Mouse (Mus musculus) liver, embryonic 11.5 days (tissue): ENCODE measurements at regions not wholly inside any gene's neighbourhood (a gene's known extent, or its start where the extent isn't known, plus 50 kb on each side); places are given as distances from the start of the nearest gene placed in this dataset.

ENCODE experiments used
- ATAC-seq: fragments of 200-750 bp; cut with Nextera tagmentation; replicated peaks from 2 replicates; pipeline ENCODE4 v1.8.0; 2017; ENCODE audit warnings: moderate number of reproducible peaks, mild to moderate bottlenecking, moderate TSS enrichment, moderate library complexity; ENCODE audit not compliant: low FRiP score
- DNase-seq: peaks from one replicate; pipeline ENCODE4 v3.0.0-alpha.2; 2017; ENCODE audit warnings: low spot score
- H3K27ac ChIP-seq: fragments of 300-500 bp; sonication (generic); 2 replicates; pipeline ENCODE4 v1.5.1; 2014; ENCODE audit warnings: mild to moderate bottlenecking, low read depth, low read length, control low read depth
- H3K27me3 ChIP-seq: fragments of 300-500 bp; sonication (generic); replicated peaks from 2 replicates; pipeline ENCODE4 v1.6.1; 2014; ENCODE audit warnings: low read length, mixed read lengths; ENCODE audit not compliant: control insufficient read depth, insufficient read depth
- H3K36me3 ChIP-seq: fragments of 300-500 bp; sonication (generic); 2 replicates; pipeline ENCODE4 v1.6.1; 2014; ENCODE audit warnings: mild to moderate bottlenecking, low read length, moderate library complexity, mixed read lengths; ENCODE audit not compliant: control insufficient read depth, insufficient read depth
- H3K4me1 ChIP-seq: fragments of 300-500 bp; sonication (generic); replicated peaks from 2 replicates; pipeline ENCODE4 v1.6.1; 2014; ENCODE audit warnings: low read length, mixed read lengths; ENCODE audit not compliant: control insufficient read depth, insufficient read depth
- H3K4me2 ChIP-seq: fragments of 300-500 bp; sonication (generic); 2 replicates; pipeline ENCODE4 v1.6.1; 2014; ENCODE audit warnings: mild to moderate bottlenecking, control low read depth, moderate library complexity
- H3K4me3 ChIP-seq: fragments of 300-500 bp; sonication (generic); 2 replicates; pipeline ENCODE4 v1.5.1; 2014; ENCODE audit warnings: low read depth, low read length, control low read depth
- H3K9ac ChIP-seq: fragments of 300-500 bp; sonication (generic); 2 replicates; pipeline ENCODE4 v1.6.1; 2014; ENCODE audit warnings: low read depth, low read length, control low read depth
- H3K9me3 ChIP-seq: fragments of 300-500 bp; sonication (generic); 2 replicates; pipeline ENCODE4 v1.6.1; 2016; ENCODE audit warnings: low read length, inconsistent platforms, mixed read lengths; ENCODE audit not compliant: control insufficient read depth
- WGBS: fragments of 180-500 bp; shearing (Covaris S2); extraction: QIAGEN DNeasy Blood & Tissue Kit; methylation state at CpG from one replicate; pipeline ENCODE4 v1.1.7; 2014; 5-methylcytosine and 5-hydroxymethylcytosine counted together

- H3K4me2 ChIP-seq: no peak overlapping the region
- no peak overlapping the region for H3K4me3 ChIP-seq
- no peak overlapping the region for H3K9ac ChIP-seq
- ATAC-seq (no peak), DNase-seq (no peak)
- H3K9me3 ChIP-seq: no peaks in the 10 kb centered on the region
- WGBS: 89% methylated on average over 32 of the region's 32 CpGs
- no peaks in the 10 kb centered on the region for H3K4me1 ChIP-seq
- no peak overlapping the region for H3K27ac ChIP-seq
- no peaks in the 10 kb centered on the region for H3K27me3 ChIP-seq
- H3K36me3 ChIP-seq: no peaks in the 10 kb centered on the region
These were observed 54.7 kb downstream of the Cryaa start for GRCm38 (mm10) chr17:31732176-31732880.

DNA sequence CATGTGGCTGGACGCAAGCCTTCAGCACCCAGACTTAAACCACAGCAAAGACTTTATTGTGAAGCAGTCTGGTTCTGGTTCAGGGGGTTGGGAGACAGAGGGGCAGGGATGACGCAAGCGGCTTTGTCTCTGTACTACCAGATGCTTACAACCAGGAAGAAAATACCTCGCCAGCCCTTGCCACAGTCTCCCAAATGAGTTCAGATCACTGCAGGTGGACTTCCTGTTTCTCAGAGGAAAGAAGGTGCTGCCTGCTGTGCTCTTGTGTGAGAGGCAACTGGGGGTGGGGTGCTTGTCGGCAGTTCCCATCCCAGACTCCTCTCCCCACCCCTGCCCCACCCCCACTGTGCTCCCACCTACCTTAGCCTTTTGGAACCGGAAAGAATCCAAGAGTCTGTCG, 56.9 kb downstream of the Cryaa start:
- no peaks in the 10 kb centered on the region for H3K36me3 ChIP-seq
- H3K9ac ChIP-seq: no peak overlapping the region
- 46% methylated on average over 7 of the region's 7 CpGs for WGBS
- no peaks in the 10 kb centered on the region for H3K4me1 ChIP-seq
- H3K4me2 ChIP-seq: no peak overlapping the region
- H3K27ac ChIP-seq: no peak overlapping the region
- DNase-seq: no peak
- no peak for ATAC-seq
- H3K9me3 ChIP-seq: no peaks in the 10 kb centered on the region
- H3K4me3 ChIP-seq: no peak overlapping the region
- no peaks in the 10 kb centered on the region for H3K27me3 ChIP-seq

GRCm38 (mm10) chr17:31736716-31737115, 59.1 kb downstream of the Cryaa start:
- Histone ChIP-seq H3K4me3 (no peak overlapping the region), H3K27ac (no peak overlapping the region), H3K9me3 (no peaks in the 10 kb centered on the region), H3K27me3 (no peaks in the 10 kb centered on the region), H3K36me3 (no peaks in the 10 kb centered on the region), H3K9ac (no peak overlapping the region), H3K4me1 (no peaks in the 10 kb centered on the region), H3K4me2 (no peak overlapping the region)
- no peak for ATAC-seq
- 72% methylated on average over 6 of the region's 6 CpGs for WGBS
- no peak for DNase-seq

DNA sequence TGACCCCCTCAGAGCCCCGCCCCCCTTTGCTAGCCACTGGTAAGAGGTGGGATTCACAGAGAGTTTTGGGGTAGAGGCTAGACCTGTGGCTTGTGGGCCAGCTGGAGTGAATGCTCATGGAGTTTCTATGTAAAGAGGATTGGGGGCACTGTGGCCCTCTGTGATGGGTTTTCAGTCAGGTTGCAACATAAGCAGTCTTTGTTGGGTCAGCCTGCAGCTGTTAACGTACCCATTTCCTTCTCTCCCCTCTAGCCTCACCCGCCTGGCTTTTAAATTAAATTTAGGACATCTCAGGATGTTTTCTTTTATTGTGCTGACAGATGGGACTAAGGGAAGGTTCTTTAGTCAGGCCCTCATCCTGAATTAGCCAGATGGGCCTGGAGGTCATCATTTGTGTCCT, 60.6 kb downstream of the Cryaa start:
- no peak for ATAC-seq
- WGBS: 63% methylated on average over 3 of the region's 3 CpGs

DNA sequence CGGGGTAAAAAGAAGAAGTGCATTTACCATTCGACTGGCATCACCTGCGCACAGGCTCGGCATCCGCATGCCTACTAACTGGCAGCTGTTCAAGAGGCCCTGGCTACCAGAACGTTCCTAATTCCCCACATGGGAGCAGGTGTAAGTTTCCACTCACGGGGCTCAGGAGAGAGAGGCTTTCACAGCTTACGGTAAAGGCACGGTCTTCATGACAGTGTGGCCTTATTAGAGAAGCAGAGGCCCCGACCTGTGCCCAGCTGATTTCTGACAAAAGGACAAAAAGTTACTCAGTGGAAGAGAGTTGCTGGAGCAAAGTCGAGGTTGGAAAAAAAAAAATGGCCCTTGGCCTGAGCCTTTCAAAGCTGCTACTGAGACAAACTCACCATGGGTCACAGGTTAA, 62.0 kb downstream of the Cryaa start:
- Histone ChIP-seq H3K9me3 (no peaks in the 10 kb centered on the region), H3K4me3 (no peak overlapping the region), H3K27me3 (no peaks in the 10 kb centered on the region), H3K9ac (no peak overlapping the region), H3K27ac (no peak overlapping the region), H3K4me1 (no peaks in the 10 kb centered on the region), H3K4me2 (no peak overlapping the region), H3K36me3 (no peaks in the 10 kb centered on the region)
- no peak for DNase-seq
- WGBS: 68% methylated on average over 11 of the region's 11 CpGs
- no peak for ATAC-seq

More for the DNA sequence above, 60.6 kb downstream of the Cryaa start:
- no peak overlapping the region for H3K9ac ChIP-seq
- no peak overlapping the region for H3K4me3 ChIP-seq
- no peaks in the 10 kb centered on the region for H3K36me3 ChIP-seq
- DNase-seq: no peak
- H3K9me3 ChIP-seq: no peaks in the 10 kb centered on the region
- no peak overlapping the region for H3K27ac ChIP-seq
- H3K4me2 ChIP-seq: no peak overlapping the region
- no peaks in the 10 kb centered on the region for H3K4me1 ChIP-seq
- no peaks in the 10 kb centered on the region for H3K27me3 ChIP-seq

DNA sequence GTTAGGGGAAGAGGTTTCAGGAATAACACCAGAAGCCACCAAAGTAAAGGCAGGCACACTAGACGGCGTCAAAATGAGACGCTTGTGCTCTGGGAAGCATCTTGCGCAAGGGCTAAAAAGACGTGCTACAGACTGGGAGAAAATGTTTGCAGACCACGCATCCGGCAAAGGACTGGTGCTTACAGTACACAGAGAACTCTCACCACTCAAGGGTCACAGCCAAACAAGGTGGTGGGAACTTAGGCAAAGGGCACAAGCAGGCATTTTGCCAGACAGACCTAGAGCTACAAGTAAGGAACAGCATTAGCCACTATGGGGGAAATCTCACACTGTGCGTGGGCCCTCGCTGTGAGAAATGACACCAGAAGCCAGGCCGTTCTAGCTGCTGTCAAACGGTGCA, 62.5 kb downstream of the Cryaa start:
- no peaks in the 10 kb centered on the region for H3K36me3 ChIP-seq
- 67% methylated on average over 11 of the region's 11 CpGs for WGBS
- H3K9ac ChIP-seq: no peak overlapping the region
- no peak for ATAC-seq
- no peaks in the 10 kb centered on the region for H3K4me1 ChIP-seq
- no peak overlapping the region for H3K27ac ChIP-seq
- H3K4me2 ChIP-seq: no peak overlapping the region
- no peak for DNase-seq
- H3K4me3 ChIP-seq: no peak overlapping the region
- no peaks in the 10 kb centered on the region for H3K9me3 ChIP-seq
- no peaks in the 10 kb centered on the region for H3K27me3 ChIP-seq

DNA sequence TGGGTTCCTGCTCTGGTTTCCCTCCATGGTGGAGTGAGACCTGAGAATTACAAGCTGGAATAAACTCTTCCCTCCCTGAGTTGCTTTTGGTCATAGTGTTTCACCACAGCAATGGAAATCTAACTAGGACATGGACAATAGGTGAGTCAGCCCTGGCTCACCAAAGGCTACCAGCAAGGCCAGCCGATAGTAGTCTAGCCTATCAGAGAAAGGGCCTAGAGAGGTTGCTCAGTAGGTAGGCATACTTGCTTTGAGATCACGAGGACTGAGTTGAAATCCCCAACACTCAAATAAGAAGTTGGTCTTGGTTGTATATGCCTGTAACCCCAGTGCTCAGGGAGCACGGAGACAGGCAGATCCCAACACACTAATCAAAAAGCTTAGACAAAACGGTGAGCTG, 66.0 kb downstream of the Cryaa start:
- DNase-seq: no peak
- no peaks in the 10 kb centered on the region for H3K9me3 ChIP-seq
- no peaks in the 10 kb centered on the region for H3K36me3 ChIP-seq
- no peak overlapping the region for H3K27ac ChIP-seq
- H3K4me2 ChIP-seq: no peak overlapping the region
- peaks cover 17% of the 10 kb centered on the region for H3K4me1 ChIP-seq
- 85% methylated on average over 4 of the region's 4 CpGs for WGBS
- H3K4me3 ChIP-seq: no peak overlapping the region
- no peak for ATAC-seq
- H3K9ac ChIP-seq: no peak overlapping the region
- H3K27me3 ChIP-seq: no peaks in the 10 kb centered on the region

- Histone ChIP-seq H3K27me3 (no peaks in the 10 kb centered on the region), H3K27ac (peak overlapping the region; percentile 52), H3K4me2 (no peak overlapping the region), H3K4me3 (no peak overlapping the region), H3K36me3 (no peaks in the 10 kb centered on the region), H3K9ac (peak overlapping the region; percentile 25; the same call in 1 of the 2 replicates), H3K9me3 (no peaks in the 10 kb centered on the region), H3K4me1 (peaks cover 17% of the 10 kb centered on the region)
- no peak for ATAC-seq
- WGBS: 29% methylated on average over 20 of the region's 20 CpGs
- DNase-seq: no peak
These were observed 68.8 kb downstream of the Cryaa start for GRCm38 (mm10) chr17:31746198-31747111.
